Mouse (Mus musculus) splenic B cell, adult 2 months (primary cell): Measurements from ENCODE around the gene Alkbh6.

Experiments used
- DNase-seq: peaks from one replicate; pipeline ENCODE4 v3.0.0-alpha.2; 2011; ENCODE audit warnings: low read depth, low spot score
- H3K27me3 ChIP-seq: 2 replicates; pipeline ENCODE4 v1.6.1; 2012; ENCODE audit warnings: mild to moderate bottlenecking, low read length, moderate library complexity, mixed read lengths; ENCODE audit not compliant: control insufficient read depth, poor library complexity, insufficient read depth, severe bottlenecking
- H3K36me3 ChIP-seq: 2 replicates; pipeline ENCODE4 v1.6.1; 2012; ENCODE audit warnings: mild to moderate bottlenecking, low read length, moderate library complexity, mixed read lengths; ENCODE audit not compliant: control insufficient read depth, poor library complexity, insufficient read depth, severe bottlenecking

Alkbh6 gene

GRCm38 (mm10) chr7:30362652-30363343, 54.3 kb downstream of the Alkbh6 start, which contains the start of gene Lrfn3:
Lrfn3 (minus strand) TSS chr7:30362772.
- DNase-seq = no peak
- Histone ChIP-seq H3K36me3 (no peaks in the 10 kb centered on the region), H3K27me3 (no peaks in the 10 kb centered on the region)

DNA sequence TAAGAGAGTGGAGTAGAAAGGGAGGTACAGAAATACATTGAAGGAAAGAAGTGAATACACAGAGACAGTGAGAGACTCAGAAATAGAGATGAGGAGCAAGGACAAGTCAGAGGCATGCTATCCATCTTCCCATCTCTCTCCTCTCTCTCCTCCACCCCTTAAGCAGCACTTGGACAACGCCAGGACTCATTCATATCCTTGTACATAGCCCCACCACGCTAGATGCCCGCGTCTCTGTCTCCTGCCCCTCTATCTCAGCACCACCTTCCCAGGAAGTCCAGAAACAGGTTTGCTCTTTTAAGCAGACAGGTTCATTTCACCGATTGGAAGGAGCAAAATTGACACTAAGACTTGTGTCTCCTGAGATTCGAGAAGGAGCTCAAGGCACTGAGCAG, 54.8 kb downstream of the Alkbh6 start:
- Histone ChIP-seq H3K36me3 (no peaks in the 10 kb centered on the region), H3K27me3 (no peaks in the 10 kb centered on the region)
- no peak for DNase-seq
